Mouse (Mus musculus) macrophage (primary cell): ENCODE data around the gene Lrrc66. TPM values are rescaled to one million over a fixed set of nuclear protein-coding genes. Genes with fewer than 3 reads are reported as not detected.
"Not testable (repeated sequence)": the region's sequence is repeated elsewhere in the genome, so short reads cannot be mapped to it uniquely, and the experiment has no call there.

Experiments used
- H3K27ac ChIP-seq: fragments of 350-480 bp; formaldehyde crosslinking; 2 replicates; pipeline ENCODE4 v1.9.0; 2021
- H3K36me3 ChIP-seq: fragments of 350-480 bp; formaldehyde crosslinking; 2 replicates; pipeline ENCODE4 v1.9.0; 2021; ENCODE audit errors: inconsistent target
- H3K4me3 ChIP-seq: fragments of 350-480 bp; formaldehyde crosslinking; 2 replicates; pipeline ENCODE4 v1.9.0; 2021; ENCODE audit errors: inconsistent target
- H3K79me2 ChIP-seq: fragments of 350-480 bp; formaldehyde crosslinking; 2 replicates; pipeline ENCODE4 v1.9.0; 2021; ENCODE audit errors: inconsistent target
- WGBS: methylation state at CpG from one replicate; pipeline ENCODE4 v1.1.7; 2026; ENCODE audit warnings: inconsistent platforms; ENCODE audit not compliant: missing documents; 5-methylcytosine and 5-hydroxymethylcytosine counted together
- polyA plus RNA-seq: library from polyadenylated mRNA; stranded (reverse); fragments of 250-400 nt; gene quantifications from 3 replicates; pipeline ENCODE4 v1.2.4, GENCODE M21; 2018; ENCODE audit warnings: inconsistent platforms

Lrrc66 gene
- polyA plus RNA-seq, 1 experiment from 2014 or later = 4.6 TPM

DNA sequence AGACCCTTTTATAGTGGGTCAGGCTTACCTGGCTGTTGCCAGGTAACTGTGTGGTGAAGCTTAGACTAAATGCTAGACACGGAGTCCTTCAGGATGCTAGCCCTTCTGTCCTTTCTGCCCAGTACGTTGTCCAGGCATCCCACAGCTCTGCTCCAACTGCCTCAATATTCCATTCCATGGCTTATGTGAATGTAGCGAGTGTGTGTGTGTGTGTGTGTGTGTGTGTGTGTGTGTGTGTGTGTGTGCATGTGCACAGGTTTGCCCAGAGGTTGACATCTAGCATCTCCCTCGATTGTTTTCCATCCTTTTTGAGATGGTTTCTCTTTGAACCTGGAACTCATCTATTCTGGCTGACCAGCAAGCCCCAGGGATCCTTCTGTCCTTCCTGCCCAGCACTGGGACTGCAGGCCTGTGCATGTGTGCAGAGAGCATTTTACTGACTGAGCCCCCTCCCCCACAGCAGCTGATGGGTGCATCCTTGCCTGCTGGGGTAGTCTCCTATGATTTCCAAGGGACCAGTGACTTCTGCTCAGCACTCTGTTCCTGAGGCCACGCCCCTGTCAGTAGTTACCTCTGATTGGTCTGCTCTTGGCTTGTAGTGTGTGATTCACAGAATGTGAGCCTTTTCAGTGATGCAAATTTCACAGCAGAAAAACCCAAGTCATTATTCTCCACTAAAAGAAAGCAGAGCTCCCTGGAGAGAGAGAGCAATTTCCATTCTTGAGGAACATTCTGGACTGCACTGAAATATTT lies 33.2 kb downstream of the Lrrc66 start:
- 73% methylated on average over 4 of the region's 5 CpGs for WGBS
- Histone ChIP-seq H3K36me3 (no peaks in the 10 kb centered on the region), H3K79me2 (no peaks in the 10 kb centered on the region), H3K4me3 (no peak overlapping the region), H3K27ac (no peak overlapping the region)

DNA sequence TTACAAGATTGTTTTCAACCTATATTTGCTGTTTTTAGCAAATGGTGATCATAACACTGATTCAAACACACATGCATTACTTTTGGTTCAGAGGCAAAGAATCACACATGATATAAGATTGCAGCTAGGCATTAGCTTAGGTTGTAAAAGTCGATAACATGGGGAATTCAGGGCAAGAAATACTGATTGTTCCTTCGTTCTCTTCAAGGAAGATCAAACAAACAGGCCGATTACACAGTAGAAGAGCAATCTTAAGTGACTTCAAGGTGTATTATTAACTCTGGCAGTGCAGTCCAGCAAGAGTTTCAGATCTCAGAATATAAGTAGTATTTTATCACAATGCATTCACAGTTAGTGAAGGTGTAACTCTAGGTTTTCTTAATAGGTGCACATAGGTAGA lies 45.2 kb downstream of the Lrrc66 start:
- no peak overlapping the region for H3K4me3 ChIP-seq
- H3K79me2 ChIP-seq = no peaks in the 10 kb centered on the region
- no peak overlapping the region for H3K27ac ChIP-seq
- no peaks in the 10 kb centered on the region for H3K36me3 ChIP-seq
- 92% methylated on average over 3 of the region's 3 CpGs for WGBS

DNA sequence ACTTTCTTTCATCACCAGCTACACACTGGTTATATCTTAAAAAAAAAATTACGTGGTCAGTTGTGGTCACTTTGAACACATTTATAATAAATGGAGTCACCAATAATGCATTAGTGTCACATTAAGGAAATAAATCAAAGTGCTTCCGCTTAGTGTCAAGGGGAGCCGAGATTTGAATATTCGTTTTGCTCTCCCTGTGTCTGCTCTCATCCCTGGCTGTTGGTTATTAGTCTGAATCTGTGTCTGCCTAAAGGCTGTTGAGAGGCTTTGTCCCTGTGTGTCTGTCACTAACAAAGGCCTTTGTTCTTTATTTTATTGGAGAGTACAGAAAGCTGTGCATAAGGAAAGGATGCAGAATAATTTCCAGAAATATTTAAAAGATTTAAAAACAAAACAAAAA lies 45.7 kb downstream of the Lrrc66 start:
- H3K79me2 ChIP-seq = no peaks in the 10 kb centered on the region

DNA sequence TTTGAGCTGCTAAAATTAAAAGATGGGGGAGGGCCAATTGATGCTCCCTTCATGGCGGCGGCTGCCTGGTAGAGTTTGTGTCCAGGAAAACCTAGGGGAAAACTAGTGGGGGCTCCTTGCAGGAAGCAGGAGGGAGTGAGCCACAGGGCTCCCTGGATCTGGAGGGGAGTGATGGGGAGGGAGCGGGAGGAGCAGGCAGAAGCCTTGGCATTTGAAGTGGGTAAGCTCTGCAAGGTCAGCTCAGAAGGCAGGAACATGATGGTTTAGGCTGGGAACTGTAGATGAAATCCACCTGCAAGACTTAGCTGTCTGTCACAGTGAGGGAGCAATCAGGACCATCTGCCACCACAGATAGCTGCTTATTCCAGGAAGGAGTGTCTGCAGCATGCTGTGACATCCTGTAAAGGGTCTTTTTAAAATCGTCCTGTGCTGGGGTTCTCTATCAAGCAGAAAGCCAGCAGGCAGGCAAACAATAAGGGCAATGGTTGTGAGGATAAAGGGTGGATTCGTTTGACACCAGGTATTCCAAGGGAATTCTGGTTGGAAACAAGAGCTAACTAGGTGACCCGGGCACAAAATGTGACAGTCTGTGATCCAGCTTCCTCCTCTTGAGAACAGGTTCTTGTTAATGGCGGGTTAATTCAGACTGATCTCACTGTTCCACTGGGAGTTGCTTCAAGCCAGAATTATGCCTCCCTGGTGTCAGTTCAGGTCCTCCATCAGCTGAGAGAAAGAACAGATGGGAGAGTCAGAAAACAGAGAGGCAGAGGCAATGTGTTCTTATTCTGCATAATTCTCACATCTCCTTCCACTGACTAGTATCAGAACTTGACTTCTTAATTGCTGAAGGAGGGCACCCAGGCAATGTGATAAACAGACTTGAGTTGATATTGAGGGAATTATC lies 46.9 kb downstream of the Lrrc66 start:
- 65% methylated on average over 7 of the region's 7 CpGs for WGBS
- Histone ChIP-seq H3K27ac (no peak overlapping the region), H3K36me3 (no peaks in the 10 kb centered on the region), H3K79me2 (no peaks in the 10 kb centered on the region), H3K4me3 (no peak overlapping the region)

More for the DNA sequence above, 45.7 kb downstream of the Lrrc66 start:
- WGBS = 73% methylated on average over 4 of the region's 4 CpGs
- Histone ChIP-seq H3K4me3 (no peak overlapping the region), H3K36me3 (no peaks in the 10 kb centered on the region), H3K27ac (no peak overlapping the region)

DNA sequence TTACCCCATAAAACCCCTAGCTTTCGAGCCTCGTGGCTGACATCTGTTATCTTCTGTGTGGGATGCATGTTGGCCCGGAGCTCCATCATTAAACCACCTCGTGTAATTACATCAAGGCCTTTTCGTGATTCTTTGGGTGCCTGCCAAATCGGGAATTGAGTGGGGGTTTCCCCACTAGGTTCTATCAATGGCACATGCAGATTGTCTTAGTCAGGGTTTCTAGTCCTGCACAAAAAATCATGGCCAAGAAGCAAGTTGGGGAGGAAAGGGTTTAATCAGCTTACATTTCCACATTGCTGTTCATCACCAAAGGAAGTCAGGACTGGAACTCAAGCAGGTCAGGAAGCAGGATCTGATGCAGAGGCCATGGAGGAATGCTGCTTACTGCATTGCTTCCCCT lies 48.3 kb downstream of the Lrrc66 start:
- not testable (repeated sequence) for H3K4me3 ChIP-seq, H3K79me2 ChIP-seq, H3K27ac ChIP-seq, H3K36me3 ChIP-seq
- WGBS = 88% methylated on average over 4 of the region's 6 CpGs

DNA sequence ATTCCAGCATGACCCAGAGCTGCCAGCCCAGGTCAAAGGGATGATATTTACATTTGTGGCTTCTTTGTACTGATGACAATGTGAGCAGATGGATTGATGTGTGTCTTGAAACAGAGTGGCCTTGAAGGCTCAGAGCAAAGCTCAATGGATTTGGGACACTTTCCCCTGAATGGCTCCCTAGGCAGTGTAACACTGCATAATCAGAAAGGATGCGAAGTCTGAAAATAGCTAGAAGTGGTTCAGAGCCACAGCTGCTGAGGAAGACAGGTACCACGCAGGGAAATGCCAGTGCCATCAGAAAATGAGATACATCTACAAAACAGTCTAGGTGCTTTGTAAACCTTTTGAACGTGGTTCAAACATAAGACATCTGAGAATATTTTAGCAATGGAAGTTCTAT lies 54.2 kb downstream of the Lrrc66 start:
- no peak overlapping the region for H3K4me3 ChIP-seq
- no peaks in the 10 kb centered on the region for H3K36me3 ChIP-seq
- 95% methylated on average over 3 of the region's 3 CpGs for WGBS
- no peak overlapping the region for H3K27ac ChIP-seq
- no peaks in the 10 kb centered on the region for H3K79me2 ChIP-seq

DNA sequence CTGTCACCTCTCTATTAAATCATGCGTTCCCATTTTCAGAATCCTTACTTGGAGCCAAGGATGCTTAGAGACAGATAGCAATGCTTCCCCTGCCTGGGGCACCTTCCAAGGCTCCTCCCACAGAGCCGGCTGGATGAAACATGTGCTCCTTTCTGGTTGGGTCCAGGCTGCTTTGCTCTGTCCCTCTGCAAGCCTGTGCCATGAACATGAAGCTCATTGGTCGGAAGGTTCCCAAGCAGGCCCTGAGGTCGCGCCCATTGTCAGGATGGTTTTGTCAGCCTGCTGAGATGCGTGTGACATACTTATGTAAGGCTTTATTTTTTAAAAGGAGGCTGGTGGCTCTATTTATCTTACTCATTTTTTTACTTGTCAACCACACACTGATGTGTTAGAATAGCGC lies 55.6 kb downstream of the Lrrc66 start:
- WGBS = 94% methylated on average over 7 of the region's 7 CpGs
- Histone ChIP-seq H3K27ac (no peak overlapping the region), H3K4me3 (no peak overlapping the region), H3K79me2 (no peaks in the 10 kb centered on the region), H3K36me3 (no peaks in the 10 kb centered on the region)

DNA sequence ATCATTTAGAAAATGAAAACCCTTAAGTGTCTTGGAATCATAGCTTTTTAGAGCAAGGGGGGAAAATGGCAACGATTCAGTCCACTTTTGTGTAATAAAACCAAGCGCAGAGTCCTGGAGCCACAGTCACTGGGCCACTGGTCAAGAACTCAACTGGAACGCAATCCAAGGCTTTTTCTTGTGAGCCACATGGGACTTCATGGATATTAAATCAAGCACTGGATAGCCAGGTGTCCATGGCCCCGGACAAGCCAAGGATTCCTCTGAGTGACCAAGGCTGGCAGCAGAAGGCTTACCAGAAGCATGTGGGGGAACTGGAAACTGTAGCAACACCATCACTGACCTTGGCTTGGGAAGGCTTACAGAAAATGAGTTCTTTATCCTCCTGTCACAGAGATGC lies 57.7 kb downstream of the Lrrc66 start:
- Histone ChIP-seq H3K79me2 (no peaks in the 10 kb centered on the region), H3K36me3 (no peaks in the 10 kb centered on the region), H3K27ac (no peak overlapping the region), H3K4me3 (no peak overlapping the region)
- WGBS = 98% methylated on average over 4 of the region's 4 CpGs

DNA sequence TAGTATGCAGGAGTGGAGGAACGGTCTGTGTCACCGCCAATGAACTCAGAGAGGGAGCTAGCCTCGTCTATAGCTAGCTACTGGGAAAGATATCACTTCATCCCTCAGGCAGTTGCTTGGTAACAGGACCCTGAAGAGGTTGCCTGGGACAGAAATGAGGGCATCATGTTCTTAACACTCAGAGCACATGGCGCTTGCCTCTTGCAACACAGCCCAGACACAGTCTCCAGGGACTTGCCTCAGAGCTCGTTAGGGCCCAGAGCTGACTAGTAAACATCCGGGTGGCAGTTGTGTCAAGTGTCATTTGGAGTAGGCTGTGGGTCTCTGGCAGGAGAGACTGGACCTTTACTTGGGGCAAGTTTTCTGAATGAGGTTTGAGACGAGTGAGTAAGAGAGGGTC lies 58.5 kb downstream of the Lrrc66 start:
- Histone ChIP-seq H3K27ac (no peak overlapping the region), H3K36me3 (no peaks in the 10 kb centered on the region), H3K79me2 (no peaks in the 10 kb centered on the region), H3K4me3 (no peak overlapping the region)
- WGBS = 89% methylated on average over 7 of the region's 7 CpGs

DNA sequence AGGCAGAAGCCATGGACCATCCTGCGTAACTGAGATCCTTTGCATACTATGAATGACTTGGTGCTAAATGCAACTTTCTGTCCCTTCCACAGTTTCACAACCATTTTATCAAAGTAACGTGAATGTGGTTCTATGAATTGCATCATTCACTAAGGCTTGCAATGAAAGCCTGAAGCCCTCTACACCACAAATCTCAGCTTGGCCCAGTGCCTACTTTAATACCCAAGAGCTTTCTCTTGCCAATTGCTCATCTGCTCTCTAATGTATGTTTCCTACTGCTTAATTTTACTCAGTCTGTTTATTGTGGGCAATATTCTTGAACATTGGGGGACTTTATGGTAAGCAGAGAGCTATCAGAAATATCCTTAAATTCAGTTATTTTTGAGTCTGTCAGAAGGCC lies 59.5 kb downstream of the Lrrc66 start:
- 56% methylated on average over 2 of the region's 2 CpGs for WGBS

DNA sequence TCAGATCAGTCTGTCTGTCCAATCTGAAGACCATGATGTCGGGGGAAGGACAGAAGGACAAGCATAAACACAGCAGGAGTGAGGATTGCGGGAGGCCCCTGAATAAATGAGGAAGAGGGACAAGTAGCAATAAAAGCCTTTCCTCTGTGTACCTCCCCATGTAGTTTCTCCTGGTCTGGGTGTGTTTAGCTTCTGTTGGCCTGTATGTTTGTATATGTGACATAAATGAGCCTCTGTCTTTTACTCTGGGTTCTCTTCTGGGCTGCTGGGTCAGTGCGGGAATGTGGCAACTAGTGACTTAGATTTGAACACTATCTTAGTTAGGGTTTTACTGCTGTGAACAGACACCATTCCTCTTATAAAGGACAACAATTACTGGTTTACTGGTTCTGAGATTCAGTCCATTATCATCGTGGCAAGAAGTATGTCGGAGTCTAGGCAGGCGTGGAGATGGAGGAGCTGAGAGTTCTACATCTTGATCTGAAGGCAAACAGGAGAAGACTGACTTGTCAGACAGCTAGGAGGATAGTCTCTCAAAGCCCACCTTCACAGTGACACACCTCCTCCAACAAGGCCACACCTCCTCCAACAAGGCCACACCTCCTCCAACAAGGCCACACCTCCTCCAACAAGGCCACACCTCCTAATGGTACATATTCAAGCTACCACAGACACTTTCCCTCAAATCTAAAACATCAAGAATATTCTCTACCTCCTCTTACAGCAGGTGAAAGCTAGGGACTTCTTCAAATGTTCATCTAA lies 60.8 kb downstream of the Lrrc66 start:
- Histone ChIP-seq H3K36me3 (no peaks in the 10 kb centered on the region), H3K79me2 (no peaks in the 10 kb centered on the region), H3K27ac (no peak overlapping the region), H3K4me3 (no peak overlapping the region)
- WGBS = 89% methylated on average over 6 of the region's 6 CpGs

More for the DNA sequence above, 59.5 kb downstream of the Lrrc66 start:
- Histone ChIP-seq H3K79me2 (no peaks in the 10 kb centered on the region), H3K4me3 (no peak overlapping the region), H3K36me3 (no peaks in the 10 kb centered on the region), H3K27ac (no peak overlapping the region)

DNA sequence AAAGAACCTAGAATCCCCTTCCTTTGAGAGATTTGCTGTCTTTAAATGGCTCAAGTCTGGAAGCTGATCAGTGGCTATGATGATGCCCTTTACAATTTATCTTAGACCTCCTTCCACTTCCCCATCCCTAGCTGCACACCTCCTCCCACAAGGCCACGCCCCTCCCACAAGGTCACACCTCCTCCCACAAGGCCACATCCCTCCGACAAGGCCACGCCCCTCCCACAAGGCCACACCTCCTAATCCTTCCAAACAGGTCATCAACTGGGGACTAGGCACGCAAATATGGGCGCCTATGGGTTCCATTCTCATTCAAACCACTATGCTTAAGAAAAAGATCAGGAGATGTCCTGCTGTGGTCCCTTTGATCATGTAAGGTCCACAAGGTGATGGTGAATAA lies 63.1 kb downstream of the Lrrc66 start:
- WGBS = 85% methylated on average over 5 of the region's 5 CpGs
- no peak overlapping the region for H3K27ac ChIP-seq
- no peak overlapping the region for H3K4me3 ChIP-seq
- H3K36me3 ChIP-seq = no peaks in the 10 kb centered on the region
- H3K79me2 ChIP-seq = no peaks in the 10 kb centered on the region

DNA sequence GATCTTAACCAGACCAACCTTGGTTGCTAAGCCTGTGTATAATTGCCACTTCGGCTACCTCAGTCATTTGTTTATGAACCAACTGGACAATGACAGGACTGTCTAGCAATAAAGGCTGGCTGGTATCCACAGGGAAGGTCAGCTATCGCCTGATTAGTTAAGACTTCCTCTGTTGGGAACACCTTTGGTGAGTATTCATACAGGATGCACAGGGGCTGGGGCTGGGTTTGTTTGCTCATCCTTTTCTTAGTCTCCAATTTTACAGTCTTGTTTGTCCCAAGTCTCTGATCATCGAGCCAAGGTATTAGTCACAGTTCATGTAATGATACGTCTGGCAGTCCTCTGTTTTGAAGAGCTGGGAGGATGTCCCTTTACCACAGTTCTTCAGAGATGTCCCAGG lies 65.4 kb downstream of the Lrrc66 start:
- WGBS = 87% methylated on average over 4 of the region's 4 CpGs
- no peak overlapping the region for H3K4me3 ChIP-seq
- H3K27ac ChIP-seq = no peak overlapping the region
- H3K36me3 ChIP-seq = no peaks in the 10 kb centered on the region
- H3K79me2 ChIP-seq = no peaks in the 10 kb centered on the region

DNA sequence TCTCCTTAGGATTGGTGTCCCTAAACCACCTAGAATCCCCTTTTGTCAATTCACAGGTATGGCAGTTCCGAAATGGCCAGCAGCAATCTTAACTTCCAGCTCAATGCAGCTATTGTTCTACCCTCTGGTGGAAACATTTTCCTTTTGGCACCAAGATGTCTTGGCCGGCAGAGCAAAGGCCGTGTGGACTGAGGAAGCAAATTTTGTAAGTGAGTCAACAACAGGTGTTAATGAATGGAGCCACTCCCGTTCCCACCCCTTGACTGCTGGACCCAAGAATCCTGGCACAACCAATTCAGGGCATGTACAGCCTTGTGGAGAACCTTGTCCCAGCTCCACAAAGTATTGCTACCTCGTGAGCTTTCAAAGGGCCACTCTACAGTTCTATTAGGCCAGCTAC lies 66.2 kb downstream of the Lrrc66 start:
- H3K4me3 ChIP-seq = no peak overlapping the region
- WGBS = 84% methylated on average over 4 of the region's 5 CpGs
- no peaks in the 10 kb centered on the region for H3K79me2 ChIP-seq
- no peaks in the 10 kb centered on the region for H3K36me3 ChIP-seq
- no peak overlapping the region for H3K27ac ChIP-seq

DNA sequence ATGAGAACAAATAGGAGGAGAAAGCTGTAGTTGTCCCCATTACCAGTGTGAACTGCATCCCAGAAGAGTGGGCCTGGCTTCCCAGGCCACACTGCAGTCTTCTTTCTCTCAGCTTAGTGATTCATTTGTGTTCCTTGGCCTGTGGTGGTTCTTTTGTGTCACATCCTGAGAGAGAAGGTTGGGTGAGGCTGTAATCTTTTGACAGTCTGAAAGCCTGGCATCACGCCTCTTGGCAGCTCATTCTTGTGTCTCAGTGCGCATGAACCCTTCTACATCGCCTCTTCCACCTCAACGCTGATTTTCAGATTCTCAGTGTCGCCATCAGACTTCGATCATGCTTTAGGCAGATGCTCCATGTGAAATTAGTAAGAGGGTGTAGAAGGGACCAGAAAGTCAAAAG lies 68.3 kb downstream of the Lrrc66 start:
- no peaks in the 10 kb centered on the region for H3K36me3 ChIP-seq
- WGBS = 88% methylated on average over 6 of the region's 6 CpGs
- no peaks in the 10 kb centered on the region for H3K79me2 ChIP-seq
- H3K4me3 ChIP-seq = no peak overlapping the region
- no peak overlapping the region for H3K27ac ChIP-seq
